Mouse (Mus musculus) fibroblast of lung, adult 2 months (primary cell): ENCODE data around the gene Hgfac.
A peak's percentile ranks its signal among the peaks of the same experiment; 100 is the strongest.

ENCODE experiments used
- DNase-seq: peaks from one replicate; pipeline ENCODE4 v3.0.0-alpha.2; 2011; ENCODE audit warnings: low read depth

Gene Hgfac

GRCm38 (mm10) chr5:35037438-35037837, 3.9 kb upstream of the Hgfac start:
- DNase-seq: peak; percentile 71

- DNase-seq: no peak
These were observed 1.3 kb downstream of the Hgfac start for GRCm38 (mm10) chr5:35042431-35043109.

- peak; percentile 51 for DNase-seq
These were observed 1.8 kb downstream of the Hgfac start for GRCm38 (mm10) chr5:35043110-35043451.

GRCm38 (mm10) chr5:35050541-35050940, 9.2 kb downstream of the Hgfac start:
- no peak for DNase-seq

- no peak for DNase-seq
These were observed 13.3 kb downstream of the Hgfac start for GRCm38 (mm10) chr5:35054628-35055027.

GRCm38 (mm10) chr5:35055076-35055475, 13.8 kb downstream of the Hgfac start:
- DNase-seq: no peak

GRCm38 (mm10) chr5:35056604-35057432, 15.5 kb downstream of the Hgfac start, which contains the start of gene Dok7:
TSS of gene Dok7 (plus strand) at chr5:35056766.
- no peak for DNase-seq

- DNase-seq: no peak
These were observed 16.3 kb downstream of the Hgfac start for GRCm38 (mm10) chr5:35057582-35057981.

DNA sequence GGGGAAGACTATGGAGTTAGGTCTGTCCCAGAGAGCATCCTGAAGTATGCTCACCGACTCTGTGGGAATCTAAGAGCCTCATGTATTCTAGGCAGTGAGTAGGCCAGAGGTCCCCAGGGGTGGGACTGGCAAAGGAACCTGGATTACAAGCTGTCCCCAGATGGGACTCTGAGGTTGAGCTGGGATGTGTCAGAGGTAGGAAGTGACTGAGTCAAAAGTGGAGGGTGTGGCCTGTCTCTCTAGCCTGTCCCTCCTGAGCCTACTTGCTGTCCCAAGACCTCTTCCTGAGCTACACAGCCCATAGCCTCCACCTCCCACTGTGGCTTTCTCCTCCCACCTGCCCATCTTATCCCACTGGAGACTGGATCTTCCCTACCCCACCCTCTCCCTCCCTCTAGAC, 16.9 kb downstream of the Hgfac start:
- DNase-seq: no peak

- DNase-seq: no peak
These were observed 18.8 kb downstream of the Hgfac start for GRCm38 (mm10) chr5:35060098-35060497.

GRCm38 (mm10) chr5:35069841-35070240, 28.5 kb downstream of the Hgfac start:
- DNase-seq: no peak

DNA sequence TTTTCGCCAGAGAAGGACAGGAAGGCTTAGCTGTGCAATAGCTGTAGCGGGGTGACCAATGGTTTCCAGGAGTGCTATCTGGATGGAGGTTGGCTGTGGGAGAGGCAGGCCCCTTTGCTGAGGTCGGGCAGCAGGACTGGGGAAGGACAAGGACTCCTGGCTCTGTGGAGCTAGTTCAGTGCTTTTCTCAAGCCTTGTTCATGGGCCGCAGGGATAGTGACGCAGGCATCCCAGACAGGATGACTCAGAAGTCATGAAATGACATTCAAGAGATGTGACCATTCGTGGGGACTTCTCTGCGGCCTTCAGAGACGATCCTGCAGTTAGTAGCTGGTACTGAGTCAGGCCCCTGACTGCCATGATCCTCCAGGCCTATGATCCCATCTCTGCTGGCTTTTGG, 29.0 kb downstream of the Hgfac start:
- no peak for DNase-seq

- DNase-seq: no peak
These were observed 29.6 kb downstream of the Hgfac start for GRCm38 (mm10) chr5:35070953-35071352.

- DNase-seq: no peak
These were observed 30.5 kb downstream of the Hgfac start for GRCm38 (mm10) chr5:35071855-35072254.

GRCm38 (mm10) chr5:35073235-35073634, 31.9 kb downstream of the Hgfac start:
- no peak for DNase-seq

DNA sequence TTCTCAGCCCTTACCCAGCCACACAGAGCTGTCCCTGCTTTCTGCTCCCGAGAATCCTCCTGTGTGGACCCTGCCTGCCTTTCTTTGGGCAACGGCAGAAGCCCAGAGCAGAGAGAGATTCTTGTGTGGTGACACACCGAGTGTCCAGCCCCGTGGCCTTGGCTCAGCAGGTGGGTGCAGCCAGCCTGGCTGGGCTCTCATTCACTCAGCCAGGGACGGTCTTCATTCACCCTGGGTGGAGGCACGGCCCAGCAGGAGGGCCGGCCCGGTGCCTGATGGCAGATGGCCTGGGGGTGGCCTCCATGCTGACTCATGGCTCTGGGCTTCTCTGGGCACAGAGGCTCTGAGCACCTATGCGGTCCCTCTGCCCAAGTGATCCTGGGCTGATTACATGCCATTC, 32.7 kb downstream of the Hgfac start:
- DNase-seq: peak; percentile 9

DNA sequence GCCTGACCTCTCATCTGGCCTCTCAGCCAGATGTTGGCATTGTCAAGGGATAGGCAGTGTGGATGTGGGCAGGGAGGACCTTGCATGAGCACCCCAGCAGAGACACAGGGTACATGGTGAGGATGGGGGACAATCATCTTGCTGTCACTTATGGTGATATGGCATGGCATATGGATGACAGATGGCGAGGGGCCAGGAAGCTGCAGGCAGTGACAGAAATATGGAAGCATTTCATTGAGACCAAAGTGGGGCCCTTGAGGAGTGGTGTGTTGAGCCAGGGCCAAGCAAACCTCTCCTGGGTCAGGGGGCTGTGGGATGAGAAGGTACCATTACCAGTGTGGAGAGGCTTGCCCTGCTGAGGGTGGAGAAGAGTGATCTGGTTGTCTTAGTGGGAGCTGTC, 35.1 kb downstream of the Hgfac start:
- no peak for DNase-seq

DNA sequence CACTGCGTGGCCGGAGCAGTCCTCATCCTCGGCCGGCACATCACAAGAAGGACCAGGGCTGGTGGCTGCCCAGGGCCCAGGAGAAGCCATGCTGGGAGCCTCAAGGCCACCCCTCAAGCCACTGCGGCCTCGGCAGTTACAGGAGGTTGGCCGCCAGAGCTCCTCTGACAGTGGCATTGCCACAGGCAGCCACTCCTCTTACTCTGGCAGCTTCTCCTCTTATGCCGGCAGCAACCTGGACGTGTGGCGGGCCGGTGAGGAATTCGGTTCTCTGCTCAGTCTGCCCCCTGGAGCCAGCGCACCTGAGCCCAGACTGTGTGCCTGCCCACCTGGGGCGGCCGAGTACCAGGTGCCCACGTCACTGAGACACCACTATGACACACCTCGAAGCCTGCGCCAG, 37.8 kb downstream of the Hgfac start:
- no peak for DNase-seq

DNA sequence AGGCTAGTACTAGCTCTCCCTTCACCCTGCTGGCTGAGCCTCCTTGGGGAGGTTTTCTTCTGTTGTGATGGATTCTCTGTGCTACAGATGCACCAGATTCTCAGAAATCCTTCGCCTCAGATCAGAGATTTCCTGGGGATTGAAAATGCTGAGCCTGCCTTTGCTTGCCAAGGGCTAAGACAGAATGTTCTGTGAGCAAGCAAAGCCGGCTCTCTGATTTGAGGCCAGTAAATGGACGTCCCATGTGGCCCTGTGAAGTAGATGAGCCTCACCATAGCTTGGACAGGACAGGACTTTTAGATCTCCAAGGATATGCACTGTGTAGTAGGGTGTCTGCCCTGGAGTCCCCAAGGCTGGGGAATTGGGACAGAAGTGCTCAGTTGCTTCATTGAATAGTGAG, 43.6 kb downstream of the Hgfac start:
- no peak for DNase-seq

GRCm38 (mm10) chr5:35088785-35089613, 47.7 kb downstream of the Hgfac start:
- DNase-seq: no peak

GRCm38 (mm10) chr5:35089614-35089963, 48.3 kb downstream of the Hgfac start:
- no peak for DNase-seq

DNA sequence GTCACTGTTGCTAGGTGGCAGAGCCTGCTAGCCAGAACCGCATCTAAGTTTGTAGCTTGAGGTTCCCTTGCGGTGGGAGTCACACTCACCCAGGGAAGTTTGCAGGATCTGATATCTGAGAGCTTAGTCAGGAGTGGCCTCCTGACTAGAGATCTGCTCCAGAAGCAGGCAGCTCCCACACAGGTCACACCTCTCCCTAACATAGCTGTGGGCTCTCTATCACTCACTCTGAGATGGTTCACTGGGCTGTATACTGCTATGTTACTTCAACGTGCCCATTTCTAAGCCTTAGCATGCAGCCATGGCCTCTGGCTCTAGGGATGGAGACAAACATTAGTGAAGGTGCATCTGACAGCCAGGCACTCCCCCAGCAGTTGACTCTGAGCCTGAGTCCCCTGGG, 50.3 kb downstream of the Hgfac start:
- no peak for DNase-seq
